In genomic region chr3:8717334-8717812, GRCm38 (mm10) we compare ENCODE assay signal across 8 mouse cellular contexts.
A peak's percentile ranks its signal among the peaks of the same experiment; 100 is the strongest.
DNase-seq lines count a peak whose midpoint lies in the region; ATAC-seq and TF ChIP-seq lines count a peak whose summit lies in the region.

No protein-coding gene starts in this region.

- H3K27me3 ChIP-seq in hindbrain, embryonic 14.5 days (ENCODE audit: control insufficient read depth, insufficient read depth, low read length): no peaks in the 10 kb centered on the region
- no peaks in the 10 kb centered on the region for H3K27me3 ChIP-seq in limb, embryonic 15.5 days
- no peaks in the 10 kb centered on the region for H3K27me3 ChIP-seq in myocyte (ENCODE audit: control insufficient read depth, insufficient read depth, insufficient read length)

- peak overlapping the region; percentile 40 for H3K9ac ChIP-seq in hindbrain, embryonic 14.5 days
- 0 out of 2 replicates have a peak overlapping the region, but pooled peaks have one; percentile 10 for H3K9ac ChIP-seq in limb, embryonic 15.5 days

- H3K4me1 ChIP-seq in hindbrain, embryonic 14.5 days (replicated peaks; ENCODE audit: control insufficient read depth, insufficient read depth, low read length): peaks cover 23% of the 10 kb centered on the region
- peaks cover 29% of the 10 kb centered on the region for H3K4me1 ChIP-seq in limb, embryonic 15.5 days

- TF ChIP-seq POLR2A in myocyte (IDR thresholded peaks at IDR 0.05; ENCODE audit: insufficient read length, low read depth): no peak

- peak; percentile 14 for DNase-seq in adrenal gland, adult 2 months
- DNase-seq in adrenal gland, adult 18-20 months (ENCODE audit: low spot score in 2 of 2): no peak
- DNase-seq in ZHBTc4 (ENCODE audit: low read depth, low spot score): peak; percentile 44
- DNase-seq in frontal cortex, postnatal 14 days (ENCODE audit: low spot score in 2 of 2): peak; percentile 15 to 16
- peak; percentile 31 for DNase-seq in hindbrain, embryonic 14.5 days (ENCODE audit: low spot score)
- DNase-seq in thymus, postnatal 10 days (ENCODE audit: low spot score in 2 of 2): peak; percentile 16 to 31

- no peaks in the 10 kb centered on the region for H3K9me3 ChIP-seq in hindbrain, embryonic 14.5 days (ENCODE audit: control insufficient read depth, low read length)
- H3K9me3 ChIP-seq in limb, embryonic 15.5 days: no peaks in the 10 kb centered on the region

- H3K36me3 ChIP-seq in hindbrain, embryonic 14.5 days (replicated peaks; ENCODE audit: control insufficient read depth, insufficient read depth): no peaks in the 10 kb centered on the region
- H3K36me3 ChIP-seq in limb, embryonic 15.5 days: no peaks in the 10 kb centered on the region
- no peaks in the 10 kb centered on the region for H3K36me3 ChIP-seq in myocyte (ENCODE audit: control insufficient read depth, insufficient read depth)

- WGBS in hindbrain, embryonic 14.5 days: 1% methylated on average over 18 of the region's 18 CpGs
- under 1% methylated on average over 18 of the region's 18 CpGs for WGBS in limb, embryonic 15.5 days

- H3K27ac ChIP-seq in hindbrain, embryonic 14.5 days: no peak overlapping the region
- H3K27ac ChIP-seq in limb, embryonic 15.5 days: peak overlapping the region; percentile 59

- H3ac ChIP-seq in myocyte (ENCODE audit: control insufficient read depth, insufficient read length): no peak overlapping the region

- H3K4me3 ChIP-seq in hindbrain, embryonic 14.5 days (replicated peaks; ENCODE audit: low read length): peak overlapping the region; percentile 26
- H3K4me3 ChIP-seq in limb, embryonic 15.5 days: peak overlapping the region; percentile 37
- no peak overlapping the region for H3K4me3 ChIP-seq in myocyte

- H3K4me2 ChIP-seq in hindbrain, embryonic 14.5 days (replicated peaks): peak overlapping the region; percentile 64
- H3K4me2 ChIP-seq in limb, embryonic 15.5 days: peak overlapping the region; percentile 69
- peak overlapping the region; percentile 63 for H3K4me2 ChIP-seq in myocyte (ENCODE audit: low read depth)

- ATAC-seq in hindbrain, embryonic 14.5 days (ENCODE audit: low FRiP score): peak; percentile 73
- peak; percentile 88 for ATAC-seq in limb, embryonic 15.5 days (ENCODE audit: insufficient number of reproducible peaks, low FRiP score, low TSS enrichment, low read depth)

- H3K79me2 ChIP-seq in myocyte (ENCODE audit: control insufficient read depth, insufficient read depth): no peaks in the 10 kb centered on the region

TF ChIP-seq in myocyte, 11 proteins besides CTCF, POLR2A, EP300 and RAD21:
- TF ChIP-seq SRF (IDR thresholded peaks at IDR 0.05; ENCODE audit: control insufficient read depth, insufficient read length, low read depth) (no peak), MYOD1 (IDR thresholded peaks at IDR 0.05; ENCODE audit: control insufficient read depth in 1 of 3, insufficient read length in 2 of 3, low read depth in 2 of 3) (peak in 2 of 3 experiments; percentile 52 to 78), TCF12 (IDR thresholded peaks at IDR 0.05; ENCODE audit: insufficient read depth, poor library complexity, severe bottlenecking) (peak; percentile 4)

Comparison
In these comparisons a context has a peak if more than half of its experiments do, and no peak if none do; other contexts are left out.
1. DNase-seq: peak in adrenal gland, adult 2 months (single experiment), ZHBTc4 (single experiment), frontal cortex, postnatal 14 days (2 of 2), hindbrain, embryonic 14.5 days (single experiment) and thymus, postnatal 10 days (2 of 2); none in adrenal gland, adult 18-20 months (0 of 2).
2. Peak in every context shown above with its lines, with median percentiles within 50 percentile points of each other: H3K4me2 ChIP-seq.